Mouse (Mus musculus): ENCODE data around the gene Pde11a. TPM values are rescaled to one million over a fixed set of nuclear protein-coding genes. Genes with fewer than 3 reads are reported as not detected.

Pde11a gene
- polyA plus RNA-seq (2015; fragmentation: Nextera tagmentation; extraction: Ambion mirVana): 0.39 and 0.57 TPM in 2 replicates

- no peaks in the 10 kb centered on the region for H3K4me1 ChIP-seq (replicated peaks)
- no peaks in the 10 kb centered on the region for H3K36me3 ChIP-seq
- ATAC-seq: peak; percentile 99
- no peak within 1 kb of the TSS for H3K27ac ChIP-seq
- H3K9ac ChIP-seq: peak within 1 kb of the TSS; percentile 48
- WGBS: 17% methylated on average over 38 of the region's 41 CpGs
- H3K4me2 ChIP-seq (replicated peaks): peak within 1 kb of the TSS; percentile 96
- H3K9me3 ChIP-seq: no peaks in the 10 kb centered on the region
- peaks cover 4% of the 10 kb centered on the region; the same call in 1 of the 2 replicates for H3K27me3 ChIP-seq (replicated peaks)
- peak within 1 kb of the TSS; percentile 47 for H3K4me3 ChIP-seq (replicated peaks)
Measured at GRCm38 (mm10) chr2:76338215-76339156, at the start of gene Pde11a. Pde11a (minus strand) TSS chr2:76338774.

GRCm38 (mm10) chr2:76386531-76386930 lies 48.0 kb upstream of the Pde11a start:
- 0 out of 2 replicates have a peak, but pooled peaks cover 3% of the 10 kb centered on the region for H3K36me3 ChIP-seq
- H3K9me3 ChIP-seq: no peaks in the 10 kb centered on the region
- no peaks in the 10 kb centered on the region for H3K27me3 ChIP-seq (replicated peaks)
- H3K9ac ChIP-seq: no peak overlapping the region
- ATAC-seq: no peak
- H3K4me1 ChIP-seq (replicated peaks): no peaks in the 10 kb centered on the region
- H3K4me3 ChIP-seq (replicated peaks): no peak overlapping the region
- H3K4me2 ChIP-seq (replicated peaks): no peak overlapping the region
- H3K27ac ChIP-seq: no peak overlapping the region

GRCm38 (mm10) chr2:76378646-76379045 lies 40.1 kb upstream of the Pde11a start:
- H3K4me1 ChIP-seq (replicated peaks): no peaks in the 10 kb centered on the region
- ATAC-seq: no peak
- no peak overlapping the region for H3K4me2 ChIP-seq (replicated peaks)
- H3K27me3 ChIP-seq (replicated peaks): no peaks in the 10 kb centered on the region
- H3K36me3 ChIP-seq: peaks cover 20% of the 10 kb centered on the region
- H3K4me3 ChIP-seq (replicated peaks): no peak overlapping the region
- H3K27ac ChIP-seq: no peak overlapping the region
- H3K9me3 ChIP-seq: no peaks in the 10 kb centered on the region
- no peak overlapping the region for H3K9ac ChIP-seq
- WGBS: 95% methylated on average over 19 of the region's 19 CpGs

GRCm38 (mm10) chr2:76374544-76375206 lies 36.1 kb upstream of the Pde11a start:
- H3K36me3 ChIP-seq: peaks cover 16% of the 10 kb centered on the region; the same call in 1 of the 2 replicates

GRCm38 (mm10) chr2:76372244-76372643 lies 33.7 kb upstream of the Pde11a start:
- H3K27ac ChIP-seq: no peak overlapping the region
- H3K27me3 ChIP-seq (replicated peaks): no peaks in the 10 kb centered on the region
- ATAC-seq: no peak
- no peaks in the 10 kb centered on the region for H3K9me3 ChIP-seq
- peaks cover 4% of the 10 kb centered on the region; the same call in 1 of the 2 replicates for H3K4me1 ChIP-seq (replicated peaks)
- peaks cover 6% of the 10 kb centered on the region; the same call in 1 of the 2 replicates for H3K36me3 ChIP-seq
- no peak overlapping the region for H3K4me3 ChIP-seq (replicated peaks)
- no peak overlapping the region for H3K4me2 ChIP-seq (replicated peaks)
- H3K9ac ChIP-seq: no peak overlapping the region
- WGBS: 82% methylated on average over 4 of the region's 4 CpGs

More at GRCm38 (mm10) chr2:76374544-76375206, 36.1 kb upstream of the Pde11a start:
- Histone ChIP-seq H3K4me3 (replicated peaks) (no peak overlapping the region), H3K9ac (no peak overlapping the region), H3K4me1 (replicated peaks) (peaks cover 4% of the 10 kb centered on the region; the same call in 1 of the 2 replicates), H3K4me2 (replicated peaks) (no peak overlapping the region), H3K27ac (no peak overlapping the region), H3K9me3 (no peaks in the 10 kb centered on the region), H3K27me3 (replicated peaks) (no peaks in the 10 kb centered on the region)
- WGBS: 92% methylated on average over 6 of the region's 6 CpGs
- no peak for ATAC-seq

GRCm38 (mm10) chr2:76370656-76370922 lies 32.0 kb upstream of the Pde11a start:
- Histone ChIP-seq H3K9ac (peak overlapping the region; percentile 83), H3K4me2 (replicated peaks) (peak overlapping the region; percentile 95), H3K36me3 (0 out of 2 replicates have a peak, but pooled peaks cover 3% of the 10 kb centered on the region), H3K9me3 (no peaks in the 10 kb centered on the region), H3K4me3 (replicated peaks) (peak overlapping the region; percentile 99), H3K4me1 (replicated peaks) (peaks cover 4% of the 10 kb centered on the region; the same call in 1 of the 2 replicates), H3K27me3 (replicated peaks) (no peaks in the 10 kb centered on the region), H3K27ac (no peak overlapping the region)
- ATAC-seq: no peak; the same call in 1 of the 2 replicates
- 4% methylated on average over 7 of the region's 7 CpGs for WGBS

GRCm38 (mm10) chr2:76369821-76370655 lies 31.5 kb upstream of the Pde11a start, which contains the start of gene Rbm45:
Rbm45 (plus strand) TSS chr2:76369984.
- Histone ChIP-seq H3K4me2 (replicated peaks) (peak within 1 kb of the TSS; percentile 95), H3K27me3 (replicated peaks) (no peaks in the 10 kb centered on the region), H3K36me3 (0 out of 2 replicates have a peak, but pooled peaks cover 3% of the 10 kb centered on the region), H3K9ac (peak within 1 kb of the TSS; percentile 83), H3K4me3 (replicated peaks) (peak within 1 kb of the TSS; percentile 99), H3K27ac (peak within 1 kb of the TSS; percentile 61), H3K4me1 (replicated peaks) (peaks cover 4% of the 10 kb centered on the region; the same call in 1 of the 2 replicates), H3K9me3 (no peaks in the 10 kb centered on the region)
- WGBS: under 1% methylated on average over 61 of the region's 61 CpGs
- peak; percentile 88 for ATAC-seq

GRCm38 (mm10) chr2:76368861-76369660 lies 30.5 kb upstream of the Pde11a start:
- no peak overlapping the region for H3K4me2 ChIP-seq (replicated peaks)
- H3K9ac ChIP-seq: no peak overlapping the region
- H3K36me3 ChIP-seq: 0 out of 2 replicates have a peak, but pooled peaks cover 3% of the 10 kb centered on the region
- no peak overlapping the region for H3K27ac ChIP-seq
- 72% methylated on average over 13 of the region's 13 CpGs for WGBS
- no peaks in the 10 kb centered on the region for H3K9me3 ChIP-seq
- peaks cover 4% of the 10 kb centered on the region; the same call in 1 of the 2 replicates for H3K4me1 ChIP-seq (replicated peaks)
- ATAC-seq: no peak; the same call in 1 of the 2 replicates
- H3K27me3 ChIP-seq (replicated peaks): no peaks in the 10 kb centered on the region
- no peak overlapping the region for H3K4me3 ChIP-seq (replicated peaks)

GRCm38 (mm10) chr2:76367188-76367922 lies 28.8 kb upstream of the Pde11a start:
- H3K27me3 ChIP-seq (replicated peaks): no peaks in the 10 kb centered on the region
- peaks cover 4% of the 10 kb centered on the region; the same call in 1 of the 2 replicates for H3K4me1 ChIP-seq (replicated peaks)
- 13% methylated on average over 9 of the region's 9 CpGs for WGBS
- ATAC-seq: peak; percentile 70
- no peak overlapping the region for H3K9ac ChIP-seq
- H3K27ac ChIP-seq: no peak overlapping the region
- H3K9me3 ChIP-seq: no peaks in the 10 kb centered on the region
- H3K4me2 ChIP-seq (replicated peaks): no peak overlapping the region
- H3K36me3 ChIP-seq: no peaks in the 10 kb centered on the region
- no peak overlapping the region for H3K4me3 ChIP-seq (replicated peaks)

- 75% methylated on average over 4 of the region's 4 CpGs for WGBS
- Histone ChIP-seq H3K4me2 (replicated peaks) (no peak overlapping the region), H3K27ac (no peak overlapping the region), H3K27me3 (replicated peaks) (no peaks in the 10 kb centered on the region), H3K9ac (no peak overlapping the region), H3K4me3 (replicated peaks) (no peak overlapping the region), H3K9me3 (no peaks in the 10 kb centered on the region), H3K4me1 (replicated peaks) (peaks cover under 1% of the 10 kb centered on the region; the same call in 1 of the 2 replicates), H3K36me3 (no peaks in the 10 kb centered on the region)
- ATAC-seq: no peak
Measured at GRCm38 (mm10) chr2:76365811-76366210, 27.2 kb upstream of the Pde11a start.

Data from intestine, embryonic 15.5 days (tissue).